Mouse (Mus musculus): ENCODE results near the gene Gfpt1. TPM values are rescaled to one million over a fixed set of nuclear protein-coding genes. Genes with fewer than 3 reads are reported as not detected.

Gfpt1 gene
- polyA plus RNA-seq, 1 experiment from 2014 or later, result 6.7 TPM

GRCm38 (mm10) chr6:87131078-87131477, 88.4 kb downstream of the Gfpt1 start:
- Histone ChIP-seq H3K27me3 (ENCODE audit: control insufficient read depth, insufficient read depth, low read depth, low read length) (no peaks in the 10 kb centered on the region), H3K4me1 (ENCODE audit: control insufficient read depth, low read depth, low read length) (no peaks in the 10 kb centered on the region; the same call in 1 of the 2 replicates), H3K4me2 (ENCODE audit: low read depth, low read length) (no peak overlapping the region), H3K4me3 (ENCODE audit: low read depth, low read length) (no peak overlapping the region), H3K9me3 (replicated peaks; ENCODE audit: control insufficient read depth, low read length) (no peaks in the 10 kb centered on the region), H3K36me3 (ENCODE audit: control insufficient read depth, insufficient read depth) (no peaks in the 10 kb centered on the region), H3K27ac (ENCODE audit: low read length) (no peak overlapping the region), H3K9ac (ENCODE audit: low read depth, low read length) (no peak overlapping the region)
- 33% methylated on average over 1 of the region's 1 CpGs for WGBS (ENCODE audit: insufficient replicate concordance)
- no peak for ATAC-seq (ENCODE audit: low read depth)

GRCm38 (mm10) chr6:87133520-87133919, 90.9 kb downstream of the Gfpt1 start:
- H3K4me1 ChIP-seq (ENCODE audit: control insufficient read depth, low read depth, low read length), result peaks cover 8% of the 10 kb centered on the region
- H3K27me3 ChIP-seq (ENCODE audit: control insufficient read depth, insufficient read depth, low read depth, low read length), result no peaks in the 10 kb centered on the region
- 77% methylated on average over 3 of the region's 3 CpGs for WGBS (ENCODE audit: insufficient replicate concordance)
- H3K9me3 ChIP-seq (replicated peaks; ENCODE audit: control insufficient read depth, low read length), result no peaks in the 10 kb centered on the region
- no peak overlapping the region for H3K4me2 ChIP-seq (ENCODE audit: low read depth, low read length)
- H3K9ac ChIP-seq (ENCODE audit: low read depth, low read length), result no peak overlapping the region
- ATAC-seq (ENCODE audit: low read depth), result no peak
- no peaks in the 10 kb centered on the region for H3K36me3 ChIP-seq (ENCODE audit: control insufficient read depth, insufficient read depth)
- H3K27ac ChIP-seq (ENCODE audit: low read length), result no peak overlapping the region
- H3K4me3 ChIP-seq (ENCODE audit: low read depth, low read length), result no peak overlapping the region

- H3K9ac ChIP-seq (ENCODE audit: low read depth, low read length), result no peak overlapping the region
- WGBS (ENCODE audit: insufficient replicate concordance), result 68% methylated on average over 12 of the region's 12 CpGs
- H3K9me3 ChIP-seq (replicated peaks; ENCODE audit: control insufficient read depth, low read length), result no peaks in the 10 kb centered on the region
- H3K27me3 ChIP-seq (ENCODE audit: control insufficient read depth, insufficient read depth, low read depth, low read length), result no peaks in the 10 kb centered on the region
- no peak overlapping the region for H3K4me2 ChIP-seq (ENCODE audit: low read depth, low read length)
- no peak overlapping the region for H3K4me3 ChIP-seq (ENCODE audit: low read depth, low read length)
- peaks cover 14% of the 10 kb centered on the region for H3K4me1 ChIP-seq (ENCODE audit: control insufficient read depth, low read depth, low read length)
- no peaks in the 10 kb centered on the region for H3K36me3 ChIP-seq (ENCODE audit: control insufficient read depth, insufficient read depth)
- H3K27ac ChIP-seq (ENCODE audit: low read length), result no peak overlapping the region
- ATAC-seq (ENCODE audit: low read depth), result no peak
Measured at GRCm38 (mm10) chr6:87133966-87134546, 91.4 kb downstream of the Gfpt1 start.

GRCm38 (mm10) chr6:87138479-87138878, 95.8 kb downstream of the Gfpt1 start:
- peak overlapping the region; percentile 46 for H3K27ac ChIP-seq (ENCODE audit: low read length)
- H3K36me3 ChIP-seq (ENCODE audit: control insufficient read depth, insufficient read depth), result no peaks in the 10 kb centered on the region
- WGBS (ENCODE audit: insufficient replicate concordance), result 36% methylated on average over 5 of the region's 5 CpGs
- no peaks in the 10 kb centered on the region for H3K9me3 ChIP-seq (replicated peaks; ENCODE audit: control insufficient read depth, low read length)
- H3K4me1 ChIP-seq (ENCODE audit: control insufficient read depth, low read depth, low read length), result peaks cover 26% of the 10 kb centered on the region
- H3K4me3 ChIP-seq (ENCODE audit: low read depth, low read length), result no peak overlapping the region
- ATAC-seq (ENCODE audit: low read depth), result peak; percentile 68
- no peaks in the 10 kb centered on the region for H3K27me3 ChIP-seq (ENCODE audit: control insufficient read depth, insufficient read depth, low read depth, low read length)
- no peak overlapping the region for H3K4me2 ChIP-seq (ENCODE audit: low read depth, low read length)
- H3K9ac ChIP-seq (ENCODE audit: low read depth, low read length), result no peak overlapping the region

- WGBS (ENCODE audit: insufficient replicate concordance), result 54% methylated on average over 12 of the region's 12 CpGs
- H3K4me2 ChIP-seq (ENCODE audit: low read depth, low read length), result no peak overlapping the region; the same call in 1 of the 2 replicates
- H3K9me3 ChIP-seq (replicated peaks; ENCODE audit: control insufficient read depth, low read length), result no peaks in the 10 kb centered on the region
- H3K36me3 ChIP-seq (ENCODE audit: control insufficient read depth, insufficient read depth), result no peaks in the 10 kb centered on the region
- no peak overlapping the region for H3K4me3 ChIP-seq (ENCODE audit: low read depth, low read length)
- peak; percentile 76 for ATAC-seq (ENCODE audit: low read depth)
- H3K27me3 ChIP-seq (ENCODE audit: control insufficient read depth, insufficient read depth, low read depth, low read length), result no peaks in the 10 kb centered on the region
- H3K4me1 ChIP-seq (ENCODE audit: control insufficient read depth, low read depth, low read length), result peaks cover 26% of the 10 kb centered on the region
- peak overlapping the region; percentile 46; the same call in 1 of the 2 replicates for H3K27ac ChIP-seq (ENCODE audit: low read length)
- H3K9ac ChIP-seq (ENCODE audit: low read depth, low read length), result no peak overlapping the region
Measured at GRCm38 (mm10) chr6:87139796-87140553, 97.3 kb downstream of the Gfpt1 start.

Other genes starting within 250 kb of the Gfpt1 start
- 42.9 and 45.5 TPM in 2 replicates for gene Anxa4, start 249.3 kb upstream of the Gfpt1 start, polyA plus RNA-seq (2015; fragmentation: Nextera tagmentation; extraction: Ambion mirVana)
- gene Aak1, start 193.3 kb upstream of the Gfpt1 start, polyA plus RNA-seq (2015; fragmentation: Nextera tagmentation; extraction: Ambion mirVana), result 3.4 TPM in 2 replicates
- 40.9 and 44.0 TPM in 2 replicates for gene Nfu1, start 33.6 kb upstream of the Gfpt1 start, polyA plus RNA-seq (2015; fragmentation: Nextera tagmentation; extraction: Ambion mirVana)
- gene D6Ertd527e, start 61.9 kb downstream of the Gfpt1 start, polyA plus RNA-seq (2015; fragmentation: Nextera tagmentation; extraction: Ambion mirVana), result not detected in 2 replicates